Mouse (Mus musculus) heart, adult 18-20 months (tissue): Measurements from ENCODE around the gene Slc26a6. TPM values are rescaled to one million over a fixed set of nuclear protein-coding genes. Genes with fewer than 3 reads are reported as not detected.

Experiments
- DNase-seq, 2 experiments: peaks; one replicate each; pipeline ENCODE4 v3.0.0; 2021 to 2022; ENCODE audit warnings: mixed read lengths in 1 of 2
- microRNA-seq, 2 experiments: library from miRNA; unstranded; fragments of <30 nt; microRNA quantifications; one replicate each; pipeline ENCODE4 v1.2.0; 2022
- total RNA-seq, 2 experiments: library from RNA; stranded (reverse); gene quantifications; 2 replicates each; pipeline ENCODE4 v1.2.3; 2021

The Slc26a6 gene
- total RNA-seq, 2 experiments from 2014 or later, result 19.6 to 19.8 TPM

GRCm38 (mm10) chr9:108955846-108956245, 102.8 kb downstream of the Slc26a6 start:
- DNase-seq, result no peak

Small RNA genes within 50 kb of the gene (microRNA-seq; reads per million reads assigned to microRNA genes)
- 0 reads per million in 2 experiments for gene Gm23156

Other genes starting within 250 kb of the Slc26a6 start
- gene Arih2, start 203.9 kb upstream of the Slc26a6 start, total RNA-seq, result 10 to 100 TPM; 40.6 to 42.7 TPM
- gene Slc25a20, start 191.2 kb upstream of the Slc26a6 start, total RNA-seq, result 100 to 1,000 TPM; 214 to 233 TPM
- gene Prkar2a, start 164.0 kb upstream of the Slc26a6 start, total RNA-seq, result 10 to 100 TPM; 76.2 to 79.9 TPM
- 10 to 100 TPM; 16.7 to 24.8 TPM for gene Ip6k2, start 69.5 kb upstream of the Slc26a6 start, total RNA-seq
- 1 to 10 TPM; 8.6 to 9.6 TPM for gene Nckipsd, start 44.9 kb upstream of the Slc26a6 start, total RNA-seq
- under 1 TPM in 1 of 2 experiments, not detected in 1; 0.03 TPM for gene Celsr3, start 27.0 kb upstream of the Slc26a6 start, total RNA-seq
- gene Tmem89, start 61.3 kb downstream of the Slc26a6 start, total RNA-seq, result not detected
- 1,000 to 10,000 TPM; 2,230 to 2,333 TPM for gene Uqcrc1, start 83.3 kb downstream of the Slc26a6 start, total RNA-seq
- under 1 TPM; 0.31 to 0.60 TPM for gene Col7a1, start 100.3 kb downstream of the Slc26a6 start, total RNA-seq
- gene Ucn2, start 132.7 kb downstream of the Slc26a6 start, total RNA-seq, result not detected
- gene Pfkfb4, start 138.5 kb downstream of the Slc26a6 start, total RNA-seq, result 1 to 10 TPM; 1.3 to 1.6 TPM
- 10 to 100 TPM; 31.4 to 55.0 TPM for gene Shisa5, start 185.3 kb downstream of the Slc26a6 start, total RNA-seq
- 10 to 100 TPM; 13.6 to 17.2 TPM for gene Trex1, start 206.5 kb downstream of the Slc26a6 start, total RNA-seq
- 1 to 10 TPM; 8.1 to 9.8 TPM for gene Atrip, start 220.8 kb downstream of the Slc26a6 start, total RNA-seq
- gene Ccdc51, start 229.2 kb downstream of the Slc26a6 start, total RNA-seq, result 10 to 100 TPM; 11.4 to 14.3 TPM
- 100 to 1,000 TPM; 214 to 228 TPM for gene Tma7, start 229.3 kb downstream of the Slc26a6 start, total RNA-seq
- 10 to 100 TPM; 21.1 to 21.5 TPM for gene Plxnb1, start 242.1 kb downstream of the Slc26a6 start, total RNA-seq